Mouse (Mus musculus): ENCODE measurements around the gene Klhl11. TPM values are rescaled to one million over a fixed set of nuclear protein-coding genes. Genes with fewer than 3 reads are reported as not detected.

The Klhl11 gene
- polyA plus RNA-seq, 1 experiment from 2014 or later = 12.4 TPM

GRCm38 (mm10) chr11:100465229-100465792, 7.2 kb downstream of the Klhl11 start:
- WGBS = 92% methylated on average over 1 of the region's 1 CpGs
- no peak for ATAC-seq (ENCODE audit: low FRiP score, low read depth)
- Histone ChIP-seq H3K27me3 (replicated peaks) (no peaks in the 10 kb centered on the region), H3K27ac (no peak overlapping the region), H3K4me3 (no peak overlapping the region), H3K9ac (no peak overlapping the region), H3K9me3 (no peaks in the 10 kb centered on the region), H3K36me3 (peaks cover 31% of the 10 kb centered on the region), H3K4me1 (peaks cover 7% of the 10 kb centered on the region), H3K4me2 (replicated peaks) (no peak overlapping the region)

- Histone ChIP-seq H3K9me3 (no peaks in the 10 kb centered on the region), H3K4me2 (replicated peaks) (no peak overlapping the region), H3K4me3 (no peak overlapping the region), H3K36me3 (peaks cover 43% of the 10 kb centered on the region), H3K4me1 (no peaks in the 10 kb centered on the region), H3K9ac (no peak overlapping the region), H3K27me3 (replicated peaks) (no peaks in the 10 kb centered on the region), H3K27ac (no peak overlapping the region)
- WGBS = 95% methylated on average over 10 of the region's 10 CpGs
- ATAC-seq (ENCODE audit: low FRiP score, low read depth) = no peak
Measured at GRCm38 (mm10) chr11:100462699-100463098, 9.8 kb downstream of the Klhl11 start.

- 94% methylated on average over 5 of the region's 5 CpGs for WGBS
- Histone ChIP-seq H3K9ac (no peak overlapping the region), H3K27ac (no peak overlapping the region), H3K4me2 (replicated peaks) (no peak overlapping the region), H3K9me3 (0 out of 2 replicates have a peak, but pooled peaks cover 4% of the 10 kb centered on the region), H3K4me1 (no peaks in the 10 kb centered on the region), H3K27me3 (replicated peaks) (no peaks in the 10 kb centered on the region), H3K36me3 (peaks cover 42% of the 10 kb centered on the region), H3K4me3 (no peak overlapping the region)
- no peak for ATAC-seq (ENCODE audit: low FRiP score, low read depth)
Measured at GRCm38 (mm10) chr11:100457711-100458110, 14.8 kb downstream of the Klhl11 start.

- no peak overlapping the region for H3K4me2 ChIP-seq (replicated peaks)
- no peak for ATAC-seq (ENCODE audit: low FRiP score, low read depth)
- no peak overlapping the region for H3K27ac ChIP-seq
- no peak overlapping the region for H3K9ac ChIP-seq
- 90% methylated on average over 4 of the region's 4 CpGs for WGBS
- H3K36me3 ChIP-seq = peaks cover 40% of the 10 kb centered on the region
- no peaks in the 10 kb centered on the region for H3K27me3 ChIP-seq (replicated peaks)
- no peaks in the 10 kb centered on the region for H3K4me1 ChIP-seq
- H3K9me3 ChIP-seq = 0 out of 2 replicates have a peak, but pooled peaks cover 8% of the 10 kb centered on the region
- H3K4me3 ChIP-seq = no peak overlapping the region
Measured at GRCm38 (mm10) chr11:100457247-100457646, 15.3 kb downstream of the Klhl11 start.

- Histone ChIP-seq H3K27me3 (replicated peaks) (no peaks in the 10 kb centered on the region), H3K27ac (no peak overlapping the region), H3K9ac (no peak overlapping the region), H3K9me3 (no peaks in the 10 kb centered on the region), H3K4me2 (replicated peaks) (no peak overlapping the region), H3K4me3 (no peak overlapping the region), H3K36me3 (peaks cover under 1% of the 10 kb centered on the region; the same call in 1 of the 2 replicates), H3K4me1 (peaks cover 12% of the 10 kb centered on the region)
- WGBS = 87% methylated on average over 6 of the region's 6 CpGs
- ATAC-seq (ENCODE audit: low FRiP score, low read depth) = no peak
Measured at GRCm38 (mm10) chr11:100442625-100443024, 29.9 kb downstream of the Klhl11 start.

- Histone ChIP-seq H3K4me1 (peaks cover 12% of the 10 kb centered on the region), H3K9ac (peak within 1 kb of the TSS; percentile 92), H3K27ac (no peak within 1 kb of the TSS), H3K9me3 (no peaks in the 10 kb centered on the region), H3K4me3 (peak within 1 kb of the TSS; percentile 72), H3K36me3 (peaks cover 6% of the 10 kb centered on the region), H3K4me2 (replicated peaks) (peak within 1 kb of the TSS; percentile 81), H3K27me3 (replicated peaks) (no peaks in the 10 kb centered on the region)
- no peak for ATAC-seq (ENCODE audit: low FRiP score, low read depth)
- WGBS = 89% methylated on average over 8 of the region's 8 CpGs
Measured at GRCm38 (mm10) chr11:100441797-100442196, 30.7 kb downstream of the Klhl11 start, which contains the start of the genes Nt5c3b and Klhl10. Gene Nt5c3b, minus strand, starts transcription at chr11:100441808. Gene Klhl10, plus strand, starts transcription at chr11:100441917.

GRCm38 (mm10) chr11:100440691-100441522, 31.6 kb downstream of the Klhl11 start:
- WGBS = under 1% methylated on average over 52 of the region's 52 CpGs
- ATAC-seq (ENCODE audit: low FRiP score, low read depth) = peak; percentile 93
- Histone ChIP-seq H3K4me1 (peaks cover 12% of the 10 kb centered on the region), H3K27me3 (replicated peaks) (no peaks in the 10 kb centered on the region), H3K27ac (no peak overlapping the region), H3K36me3 (peaks cover 8% of the 10 kb centered on the region), H3K9ac (peak overlapping the region; percentile 92), H3K4me3 (peak overlapping the region; percentile 72), H3K9me3 (no peaks in the 10 kb centered on the region), H3K4me2 (replicated peaks) (peak overlapping the region; percentile 81)

GRCm38 (mm10) chr11:100437901-100438300, 34.6 kb downstream of the Klhl11 start:
- Histone ChIP-seq H3K27me3 (replicated peaks) (no peaks in the 10 kb centered on the region), H3K27ac (no peak overlapping the region), H3K9me3 (no peaks in the 10 kb centered on the region), H3K36me3 (peaks cover 24% of the 10 kb centered on the region), H3K4me3 (no peak overlapping the region), H3K9ac (no peak overlapping the region), H3K4me2 (replicated peaks) (no peak overlapping the region), H3K4me1 (peaks cover 12% of the 10 kb centered on the region)
- 80% methylated on average over 1 of the region's 1 CpGs for WGBS
- ATAC-seq (ENCODE audit: low FRiP score, low read depth) = no peak

- no peak for ATAC-seq (ENCODE audit: low FRiP score, low read depth)
- no peak overlapping the region for H3K9ac ChIP-seq
- WGBS = 46% methylated on average over 9 of the region's 9 CpGs
- no peak overlapping the region for H3K4me3 ChIP-seq
- H3K27me3 ChIP-seq (replicated peaks) = no peaks in the 10 kb centered on the region
- no peaks in the 10 kb centered on the region for H3K9me3 ChIP-seq
- no peak overlapping the region for H3K27ac ChIP-seq
- H3K4me2 ChIP-seq (replicated peaks) = no peak overlapping the region
- peaks cover 5% of the 10 kb centered on the region for H3K4me1 ChIP-seq
- peaks cover 28% of the 10 kb centered on the region for H3K36me3 ChIP-seq
Measured at GRCm38 (mm10) chr11:100435678-100436246, 36.8 kb downstream of the Klhl11 start.

GRCm38 (mm10) chr11:100432002-100432401, 40.5 kb downstream of the Klhl11 start:
- H3K4me1 ChIP-seq = no peaks in the 10 kb centered on the region
- ATAC-seq (ENCODE audit: low FRiP score, low read depth) = no peak
- H3K4me2 ChIP-seq (replicated peaks) = no peak overlapping the region
- no peaks in the 10 kb centered on the region for H3K9me3 ChIP-seq
- no peaks in the 10 kb centered on the region for H3K27me3 ChIP-seq (replicated peaks)
- H3K9ac ChIP-seq = no peak overlapping the region
- H3K4me3 ChIP-seq = no peak overlapping the region
- H3K36me3 ChIP-seq = peaks cover 36% of the 10 kb centered on the region
- H3K27ac ChIP-seq = no peak overlapping the region
- 96% methylated on average over 5 of the region's 5 CpGs for WGBS

- WGBS = 88% methylated on average over 7 of the region's 7 CpGs
- Histone ChIP-seq H3K9me3 (no peaks in the 10 kb centered on the region), H3K4me1 (no peaks in the 10 kb centered on the region), H3K9ac (no peak overlapping the region), H3K4me2 (replicated peaks) (no peak overlapping the region), H3K27me3 (replicated peaks) (no peaks in the 10 kb centered on the region), H3K4me3 (no peak overlapping the region), H3K27ac (no peak overlapping the region), H3K36me3 (peaks cover 27% of the 10 kb centered on the region)
- no peak for ATAC-seq (ENCODE audit: low FRiP score, low read depth)
Measured at GRCm38 (mm10) chr11:100430052-100430451, 42.5 kb downstream of the Klhl11 start.

- no peaks in the 10 kb centered on the region for H3K9me3 ChIP-seq
- 85% methylated on average over 9 of the region's 9 CpGs for whole genome bisulfite sequencing
- H3K36me3 ChIP-seq = peaks cover 26% of the 10 kb centered on the region
- H3K4me2 ChIP-seq (replicated peaks) = no peak overlapping the region
- H3K4me1 ChIP-seq = no peaks in the 10 kb centered on the region
- H3K4me3 ChIP-seq = no peak overlapping the region
- ATAC-seq (ENCODE audit: low FRiP score, low read depth) = no peak
- H3K27me3 ChIP-seq (replicated peaks) = no peaks in the 10 kb centered on the region
- H3K27ac ChIP-seq = no peak overlapping the region
- no peak overlapping the region for H3K9ac ChIP-seq
Measured at GRCm38 (mm10) chr11:100428612-100429199, 43.8 kb downstream of the Klhl11 start.

Measured in neural tube, embryonic 12.5 days (tissue).